Mouse (Mus musculus): ENCODE results near the gene Lrrc26.

DNA sequence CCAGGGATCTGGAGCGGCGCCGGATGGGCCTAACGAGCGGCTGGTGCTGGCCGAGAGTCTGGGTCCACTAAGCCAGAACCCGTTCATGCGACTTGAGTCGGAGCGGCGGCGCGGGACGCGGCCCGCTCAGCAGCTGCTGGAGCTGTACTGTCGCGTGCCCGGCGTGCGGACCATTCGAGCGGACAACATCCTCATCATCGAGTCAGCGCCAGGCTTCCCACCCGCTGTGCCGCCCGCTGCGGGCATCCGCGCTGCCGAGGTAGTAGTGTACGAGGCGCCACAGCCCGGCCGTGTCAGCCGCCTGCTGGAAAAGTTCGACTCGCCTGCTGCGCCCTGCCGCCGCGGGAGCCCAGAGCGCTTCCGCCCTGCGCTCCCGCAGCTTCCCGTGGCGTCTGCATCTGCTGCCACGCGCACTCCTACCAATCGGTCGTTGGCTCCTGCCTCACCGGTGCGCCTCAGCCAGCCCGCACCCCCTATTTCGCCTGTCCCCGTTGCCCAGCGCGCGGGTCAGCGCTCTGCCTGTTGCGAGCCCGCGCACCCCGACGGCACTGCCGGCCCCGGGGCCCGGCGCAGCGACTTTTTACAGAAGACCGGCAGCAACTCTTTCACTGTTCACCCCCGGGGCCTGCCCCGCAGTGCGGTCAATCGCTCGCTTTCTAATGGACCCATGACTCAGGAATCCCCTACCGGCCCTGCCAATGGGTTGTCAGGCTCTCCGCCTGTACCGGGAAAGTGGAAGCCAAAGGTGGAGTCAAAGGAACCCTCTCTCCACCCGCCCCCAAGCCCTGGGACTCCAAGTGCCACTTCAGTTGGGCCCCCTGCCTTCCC is 26.7 kb upstream of the Lrrc26 start:
- TF ChIP-seq CTCF (IDR thresholded peaks at IDR 0.05; ENCODE audit: control insufficient read depth, insufficient read depth, insufficient read length) (no peak), CEBPB (IDR thresholded peaks at IDR 0.05; ENCODE audit: low read depth) (no peak), FOSL1 (IDR thresholded peaks at IDR 0.05; ENCODE audit: insufficient read depth, low read length, poor library complexity, severe bottlenecking) (no peak), MYOD1 (IDR thresholded peaks at IDR 0.05; ENCODE audit: control insufficient read depth, insufficient read length, low read depth) (no peak)

All from C2C12 (cell line).